ENCODE assay signal across 12 mouse cellular contexts in the genomic region with DNA sequence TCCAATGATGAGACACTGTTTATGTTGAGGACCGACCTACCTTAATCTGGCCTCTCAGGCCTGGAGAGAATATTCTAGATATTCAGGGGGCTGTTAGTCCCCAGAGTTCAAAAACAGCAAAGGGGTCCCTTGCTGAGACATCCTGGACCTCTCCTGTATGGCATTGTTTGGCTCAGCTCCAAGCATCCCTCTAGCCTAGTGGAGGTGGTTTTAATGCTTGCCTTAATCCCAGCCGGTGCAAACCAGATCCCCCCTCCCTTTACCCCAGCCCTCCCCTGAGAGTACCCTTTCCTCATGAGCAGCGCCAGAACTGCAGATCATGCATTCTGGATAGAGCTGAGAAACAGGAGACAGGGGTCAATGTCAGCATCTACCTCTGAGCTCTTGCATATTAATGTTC. TPM values are rescaled to one million over a fixed set of nuclear protein-coding genes. Genes with fewer than 3 reads are reported as not detected.
A peak's percentile ranks its signal among the peaks of the same experiment; 100 is the strongest.
DNase-seq lines count a peak whose midpoint lies in the region; TF ChIP-seq lines count a peak whose summit lies in the region.
"Had no signal": no experiment of that assay in that cellular context is flagged by ENCODE, and none has a peak within 500 bp of the region (broad histone marks: within the 10 kb centered on the region; RNA-seq: fewer than 3 reads in every experiment).

No protein-coding gene starts in this region.

- no peak for DNase-seq in cerebellum, adult 2 months
- DNase-seq in cerebellum, postnatal 36 days: no peak
- no peak for DNase-seq in hindbrain, embryonic 10.5 days (ENCODE audit: low spot score)
- DNase-seq in midbrain, embryonic 10.5 days (ENCODE audit: low spot score): no peak
- no peak for DNase-seq in right cerebral cortex, postnatal 25 days
- no peak for DNase-seq in spleen, postnatal 36 days (ENCODE audit: low spot score in 2 of 2)
- no peak for DNase-seq in urinary bladder, postnatal 10 days (ENCODE audit: low spot score)
- DNase-seq: adrenal gland, postnatal 14 days; heart, postnatal 4 days; lung, adult 18-20 months had no signal

- no peaks in the 10 kb centered on the region for H3K27me3 ChIP-seq in cerebellum, adult 2 months (ENCODE audit: control insufficient read depth, insufficient read depth, low read length)
- H3K27me3 ChIP-seq in hindbrain, embryonic 10.5 days (ENCODE audit: insufficient read depth, poor library complexity, severe bottlenecking): no peaks in the 10 kb centered on the region
- H3K27me3 ChIP-seq in midbrain, embryonic 10.5 days (ENCODE audit: low read depth, poor library complexity, severe bottlenecking): no peaks in the 10 kb centered on the region

- no peak for TF ChIP-seq POLR2A in cerebellum, adult 2 months (IDR thresholded peaks at IDR 0.05; ENCODE audit: borderline replicate concordance, insufficient read depth, low read length)
- TF ChIP-seq POLR2A in bone marrow, adult 2 months (IDR thresholded peaks at IDR 0.05; ENCODE audit: borderline replicate concordance, control insufficient read depth, low read depth, low read length): no peak

- 21% methylated on average over 3 of the region's 3 CpGs for WGBS in cerebellum, adult 2 months
- 54% methylated on average over 3 of the region's 3 CpGs for WGBS in bone marrow, adult 2 months
- WGBS in hindbrain, embryonic 10.5 days: 51% methylated on average over 3 of the region's 3 CpGs
- WGBS in midbrain, embryonic 10.5 days: 44% methylated on average over 3 of the region's 3 CpGs

- no peak overlapping the region for H3K27ac ChIP-seq in cerebellum, adult 2 months (ENCODE audit: insufficient read depth, low read length)
- H3K27ac ChIP-seq in bone marrow, adult 2 months (ENCODE audit: control insufficient read depth, insufficient read depth, low read depth, low read length, poor library complexity): peak overlapping the region; percentile 62
- H3K27ac ChIP-seq in hindbrain, embryonic 10.5 days: peak overlapping the region; percentile 62; the same call in 1 of the 2 replicates
- peak overlapping the region; percentile 97 for H3K27ac ChIP-seq in midbrain, embryonic 10.5 days (replicated peaks)

- peaks cover 36% of the 10 kb centered on the region for H3K4me1 ChIP-seq in cerebellum, adult 2 months (ENCODE audit: control insufficient read depth, insufficient read depth, low read length)
- no peaks in the 10 kb centered on the region for H3K4me1 ChIP-seq in bone marrow, adult 2 months (ENCODE audit: control insufficient read depth, insufficient read depth, low read length)
- peaks cover 59% of the 10 kb centered on the region for H3K4me1 ChIP-seq in hindbrain, embryonic 10.5 days (replicated peaks)
- H3K4me1 ChIP-seq in midbrain, embryonic 10.5 days: peaks cover 60% of the 10 kb centered on the region

- peak overlapping the region; percentile 79 for H3K4me3 ChIP-seq in cerebellum, adult 2 months (replicated peaks; ENCODE audit: insufficient read depth, low read depth, low read length)
- H3K4me3 ChIP-seq in bone marrow, adult 2 months (replicated peaks; ENCODE audit: control insufficient read depth, low read depth, low read length): peak overlapping the region; percentile 19
- peak overlapping the region; percentile 90; the same call in 1 of the 2 replicates for H3K4me3 ChIP-seq in hindbrain, embryonic 10.5 days
- H3K4me3 ChIP-seq in midbrain, embryonic 10.5 days: peak overlapping the region; percentile 93

- peaks cover 50% of the 10 kb centered on the region for H3K36me3 ChIP-seq in hindbrain, embryonic 10.5 days
- H3K36me3 ChIP-seq in midbrain, embryonic 10.5 days: peaks cover 48% of the 10 kb centered on the region

- TF ChIP-seq CTCF in cerebellum, adult 2 months (IDR thresholded peaks at IDR 0.05; ENCODE audit: borderline replicate concordance, insufficient read depth, low read depth, low read length): no peak
- no peak for TF ChIP-seq CTCF in bone marrow, adult 2 months (IDR thresholded peaks at IDR 0.05; ENCODE audit: control insufficient read depth, insufficient read depth, low read length)

- no peaks in the 10 kb centered on the region for H3K9me3 ChIP-seq in hindbrain, embryonic 10.5 days
- H3K9me3 ChIP-seq in midbrain, embryonic 10.5 days (replicated peaks): no peaks in the 10 kb centered on the region

RNA-seq across cellular contexts. Expression of gene Samd14, which starts 2.8 kb away (rescaled TPM):
- polyA plus RNA-seq in cerebellum, adult 2 months (2012; rRNA removed): 80.7 and 89.4 TPM in 2 replicates
- polyA plus RNA-seq in bone marrow, adult 2 months (2011; ENCODE audit: insufficient read depth, insufficient read length, low replicate concordance, missing spikeins): 54.0 and 80.3 TPM in 2 replicates
- 38.8 and 71.5 TPM in 2 replicates for polyA plus RNA-seq in hindbrain, embryonic 10.5 days (2016; fragmentation: Nextera tagmentation; extraction: Ambion mirVana)
- polyA plus RNA-seq in midbrain, embryonic 10.5 days (2016; fragmentation: Nextera tagmentation; extraction: Ambion mirVana): 40.8 and 58.6 TPM in 2 replicates

RNA-seq across cellular contexts. Expression of gene Ppp1r9b, which starts 21.7 kb away (rescaled TPM):
- 149 and 153 TPM in 2 replicates for polyA plus RNA-seq in cerebellum, adult 2 months (2012; rRNA removed)
- 68.1 and 73.2 TPM in 2 replicates for polyA plus RNA-seq in bone marrow, adult 2 months (2011; ENCODE audit: insufficient read depth, insufficient read length, low replicate concordance, missing spikeins)
- 10.4 and 11.8 TPM in 2 replicates for polyA plus RNA-seq in hindbrain, embryonic 10.5 days (2016; fragmentation: Nextera tagmentation; extraction: Ambion mirVana)
- polyA plus RNA-seq in midbrain, embryonic 10.5 days (2016; fragmentation: Nextera tagmentation; extraction: Ambion mirVana): 8.6 and 9.0 TPM in 2 replicates

RNA-seq across cellular contexts. Expression of gene Pdk2, which starts 28.7 kb away (rescaled TPM):
- polyA plus RNA-seq in cerebellum, adult 2 months (2012; rRNA removed): 219 and 247 TPM in 2 replicates
- 3.2 and 8.1 TPM in 2 replicates for polyA plus RNA-seq in bone marrow, adult 2 months (2011; ENCODE audit: insufficient read depth, insufficient read length, low replicate concordance, missing spikeins)
- polyA plus RNA-seq in hindbrain, embryonic 10.5 days (2016; fragmentation: Nextera tagmentation; extraction: Ambion mirVana): 10.7 and 15.2 TPM in 2 replicates
- 9.7 and 15.3 TPM in 2 replicates for polyA plus RNA-seq in midbrain, embryonic 10.5 days (2016; fragmentation: Nextera tagmentation; extraction: Ambion mirVana)

RNA-seq across cellular contexts. Expression of gene Sgca, which starts 36.4 kb away (rescaled TPM):
- polyA plus RNA-seq in cerebellum, adult 2 months (2012; rRNA removed): 1.9 and 3.9 TPM in 2 replicates
- not detected in 2 replicates for polyA plus RNA-seq in bone marrow, adult 2 months (2011; ENCODE audit: insufficient read depth, insufficient read length, low replicate concordance, missing spikeins)
- polyA plus RNA-seq in hindbrain, embryonic 10.5 days (2016; fragmentation: Nextera tagmentation; extraction: Ambion mirVana): 0.10 TPM in 1 of 2 replicates, not detected in the other
- polyA plus RNA-seq in midbrain, embryonic 10.5 days (2016; fragmentation: Nextera tagmentation; extraction: Ambion mirVana): 0.20 TPM in 1 of 2 replicates, not detected in the other

RNA-seq across cellular contexts. Expression of gene Hils1, which starts 45.1 kb away (rescaled TPM):
- not detected in 2 replicates for polyA plus RNA-seq in cerebellum, adult 2 months (2012; rRNA removed)
- polyA plus RNA-seq in bone marrow, adult 2 months (2011; ENCODE audit: insufficient read depth, insufficient read length, low replicate concordance, missing spikeins): not detected in 2 replicates
- not detected in 2 replicates for polyA plus RNA-seq in hindbrain, embryonic 10.5 days (2016; fragmentation: Nextera tagmentation; extraction: Ambion mirVana)
- not detected in 2 replicates for polyA plus RNA-seq in midbrain, embryonic 10.5 days (2016; fragmentation: Nextera tagmentation; extraction: Ambion mirVana)
- polyA plus RNA-seq: large intestine, adult 2 months had no signal

Comparison
In these comparisons a context has a peak if more than half of its experiments do, and no peak if none do; other contexts are left out.
1. H3K4me3 ChIP-seq: peak in every context shown above with its lines; median percentile 93 in midbrain, embryonic 10.5 days; 90 in hindbrain, embryonic 10.5 days; 79 in cerebellum, adult 2 months; 19 in bone marrow, adult 2 months.
2. RNA of gene Pdk2, which starts 28.7 kb away (polyA plus RNA-seq): 219 to 247 TPM in cerebellum, adult 2 months; 10.7 to 15.2 TPM in hindbrain, embryonic 10.5 days, 9.7 to 15.3 TPM in midbrain, embryonic 10.5 days and 3.2 to 8.1 TPM in bone marrow, adult 2 months; every median in the first group is over 10 times any median in the second.